Mouse (Mus musculus) hindbrain, postnatal 0 days (tissue): ENCODE measurements around the gene Tysnd1. TPM values are rescaled to one million over a fixed set of nuclear protein-coding genes. Genes with fewer than 3 reads are reported as not detected.

Experiments used
- ATAC-seq: fragments of 200-750 bp; cut with Nextera tagmentation; 2 replicates; pipeline ENCODE4 v1.8.0; 2017; ENCODE audit warnings: mild to moderate bottlenecking, moderate TSS enrichment, moderate library complexity
- DNase-seq: peaks from one replicate; pipeline ENCODE4 v3.0.0-alpha.2; 2015; ENCODE audit warnings: low spot score
- H3K27ac ChIP-seq: fragments of 300-500 bp; sonication (generic); 2 replicates; pipeline ENCODE4 v1.5.1; 2014; ENCODE audit warnings: mild to moderate bottlenecking
- H3K27me3 ChIP-seq: fragments of 300-500 bp; sonication (generic); 2 replicates; pipeline ENCODE4 v1.6.1; 2014; ENCODE audit warnings: low read length, mixed read lengths; ENCODE audit not compliant: insufficient read depth
- H3K36me3 ChIP-seq: fragments of 300-500 bp; sonication (generic); 2 replicates; pipeline ENCODE4 v1.6.1; 2014; ENCODE audit warnings: low read length, mixed read lengths; ENCODE audit not compliant: insufficient read depth
- H3K4me1 ChIP-seq: fragments of 300-500 bp; sonication (generic); 2 replicates; pipeline ENCODE4 v1.6.1; 2014; ENCODE audit warnings: antibody characterized with exemption, low read length, mixed read lengths; ENCODE audit not compliant: insufficient read depth
- H3K4me2 ChIP-seq: fragments of 300-500 bp; sonication (generic); 2 replicates; pipeline ENCODE4 v1.6.1; 2014; ENCODE audit warnings: low read depth, mild to moderate bottlenecking, low read length, moderate library complexity, mixed read lengths
- H3K4me3 ChIP-seq: fragments of 300-500 bp; sonication (generic); 2 replicates; pipeline ENCODE4 v1.5.1; 2014; ENCODE audit warnings: low read length
- H3K9ac ChIP-seq: fragments of 300-500 bp; sonication (generic); replicated peaks from 2 replicates; pipeline ENCODE4 v1.6.1; 2014; ENCODE audit warnings: mild to moderate bottlenecking, low read length, moderate library complexity, mixed read lengths
- H3K9me3 ChIP-seq: fragments of 300-500 bp; sonication (generic); 2 replicates; pipeline ENCODE4 v1.6.1; 2016; ENCODE audit warnings: low read length, mixed read lengths
- CTCF ChIP-seq: IDR thresholded peaks from 2 replicates; pipeline ENCODE4 v1.5.1; 2016; ENCODE audit warnings: antibody characterized with exemption, control low read depth, low read depth
- WGBS: fragments of 180-500 bp; shearing (Covaris S2); extraction: QIAGEN DNeasy Blood & Tissue Kit; methylation state at CpG from one replicate; pipeline ENCODE4 v1.1.7; 2014; 5-methylcytosine and 5-hydroxymethylcytosine counted together
- polyA plus RNA-seq: library from polyadenylated mRNA; unstranded; fragments of >200 nt; fragmentation: Nextera tagmentation; extraction: Ambion mirVana; gene quantifications from 2 replicates; pipeline ENCODE4 v1.2.1, GENCODE M21; 2015
- total RNA-seq: library from RNA; depleted of rRNA; stranded (reverse); fragments of >200 nt; gene quantifications from 2 replicates; pipeline ENCODE4 v1.2.3, GENCODE M21; 2014

The Tysnd1 gene
- total and polyA plus RNA-seq, 2 experiments from 2014 or later: 32.2 to 70.5 TPM

GRCm38 (mm10) chr10:61704663-61705062, 9.3 kb downstream of the Tysnd1 start:
- Histone ChIP-seq H3K9ac (no peak overlapping the region), H3K4me1 (no peaks in the 10 kb centered on the region), H3K9me3 (no peaks in the 10 kb centered on the region), H3K36me3 (peaks cover 15% of the 10 kb centered on the region; the same call in 1 of the 2 replicates), H3K27me3 (no peaks in the 10 kb centered on the region), H3K4me3 (no peak overlapping the region), H3K4me2 (no peak overlapping the region), H3K27ac (no peak overlapping the region)
- DNase-seq: no peak
- TF ChIP-seq CTCF: no peak
- 63% methylated on average over 4 of the region's 4 CpGs for WGBS
- no peak for ATAC-seq

- TF ChIP-seq CTCF: no peak
- Histone ChIP-seq H3K9me3 (no peaks in the 10 kb centered on the region), H3K36me3 (peaks cover 12% of the 10 kb centered on the region; the same call in 1 of the 2 replicates), H3K27me3 (no peaks in the 10 kb centered on the region), H3K4me1 (no peaks in the 10 kb centered on the region), H3K9ac (no peak overlapping the region), H3K27ac (no peak overlapping the region), H3K4me2 (no peak overlapping the region), H3K4me3 (no peak overlapping the region)
- ATAC-seq (no peak), DNase-seq (no peak)
- 72% methylated on average over 6 of the region's 6 CpGs for WGBS
These were observed 11.4 kb downstream of the Tysnd1 start for GRCm38 (mm10) chr10:61706412-61707375.

DNA sequence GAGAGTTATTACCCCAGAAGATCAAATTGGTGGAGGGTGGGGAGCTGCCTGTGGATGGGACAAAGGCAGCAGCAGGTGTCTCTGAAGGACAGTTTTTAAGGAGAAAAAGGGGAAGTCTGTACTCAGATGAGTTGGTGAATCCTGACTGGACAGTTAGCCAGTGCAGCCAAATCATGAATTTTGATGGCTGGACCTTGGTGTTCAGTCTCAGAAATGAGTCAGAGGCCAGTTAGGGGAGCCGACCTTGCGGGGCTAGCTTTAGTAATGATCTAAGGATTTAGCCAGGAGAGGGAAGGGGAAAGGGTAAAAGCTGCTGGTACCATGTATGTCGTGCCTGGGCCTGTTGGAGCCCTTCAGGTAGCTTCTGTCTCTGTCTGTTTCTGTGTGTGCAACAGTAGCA, 18.3 kb downstream of the Tysnd1 start:
- WGBS: 70% methylated on average over 3 of the region's 3 CpGs
- no peak for ATAC-seq
- H3K36me3 ChIP-seq: no peaks in the 10 kb centered on the region
- H3K4me2 ChIP-seq: no peak overlapping the region
- H3K9me3 ChIP-seq: no peaks in the 10 kb centered on the region
- no peak for DNase-seq
- H3K27me3 ChIP-seq: no peaks in the 10 kb centered on the region
- no peak overlapping the region for H3K4me3 ChIP-seq
- no peak overlapping the region for H3K27ac ChIP-seq
- H3K4me1 ChIP-seq: peaks cover 9% of the 10 kb centered on the region; the same call in 1 of the 2 replicates
- H3K9ac ChIP-seq: no peak overlapping the region
- TF ChIP-seq CTCF: no peak

- TF ChIP-seq CTCF: no peak
- DNase-seq (no peak), ATAC-seq (no peak)
- no peaks in the 10 kb centered on the region for H3K9me3 ChIP-seq
- no peak overlapping the region for H3K4me2 ChIP-seq
- no peak overlapping the region for H3K4me3 ChIP-seq
- H3K27ac ChIP-seq: no peak overlapping the region
- no peaks in the 10 kb centered on the region for H3K36me3 ChIP-seq
- peaks cover 9% of the 10 kb centered on the region; the same call in 1 of the 2 replicates for H3K4me1 ChIP-seq
- H3K27me3 ChIP-seq: no peaks in the 10 kb centered on the region
- no peak overlapping the region; the same call in 1 of the 2 replicates for H3K9ac ChIP-seq
- WGBS: 89% methylated on average over 4 of the region's 4 CpGs
These were observed 18.8 kb downstream of the Tysnd1 start for GRCm38 (mm10) chr10:61714146-61714545.

- Histone ChIP-seq H3K27ac (no peak within 1 kb of the TSS), H3K36me3 (no peaks in the 10 kb centered on the region), H3K4me1 (peaks cover 9% of the 10 kb centered on the region; the same call in 1 of the 2 replicates), H3K4me2 (peak within 1 kb of the TSS; percentile 92), H3K9me3 (no peaks in the 10 kb centered on the region), H3K9ac (peak within 1 kb of the TSS; percentile 55), H3K27me3 (no peaks in the 10 kb centered on the region), H3K4me3 (peak within 1 kb of the TSS; percentile 53)
- no peak for TF ChIP-seq CTCF
- DNase-seq (peak; percentile 60), ATAC-seq (peak; percentile 85)
- 13% methylated on average over 29 of the region's 36 CpGs for whole genome bisulfite sequencing
These were observed 19.6 kb downstream of the Tysnd1 start, which contains the start of gene Aifm2 for GRCm38 (mm10) chr10:61714771-61715461. Aifm2 (plus strand) TSS chr10:61715263.

DNA sequence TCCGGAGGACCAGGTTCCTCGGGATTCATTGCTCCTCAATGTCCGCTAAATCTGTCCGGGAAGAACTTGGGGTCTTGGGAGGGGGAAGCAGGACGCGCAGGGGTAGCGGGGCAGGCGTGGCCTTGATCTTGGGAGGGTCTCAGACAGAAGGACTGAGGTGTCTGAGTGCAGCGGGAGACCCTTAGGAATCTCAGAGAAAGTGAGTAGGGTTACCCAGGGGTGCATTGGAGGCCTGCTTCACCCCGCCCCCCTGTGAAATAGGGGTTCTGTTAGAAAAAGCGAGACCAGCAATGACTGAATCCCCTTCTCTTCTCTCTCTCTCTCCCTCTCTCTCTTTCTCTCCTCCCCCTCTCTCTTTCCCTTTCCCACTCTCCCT, 20.1 kb downstream of the Tysnd1 start:
- Histone ChIP-seq H3K4me2 (peak overlapping the region; percentile 92), H3K9me3 (no peaks in the 10 kb centered on the region), H3K4me3 (peak overlapping the region; percentile 53), H3K27ac (no peak overlapping the region), H3K27me3 (no peaks in the 10 kb centered on the region), H3K36me3 (no peaks in the 10 kb centered on the region), H3K9ac (peak overlapping the region; percentile 55), H3K4me1 (peaks cover 9% of the 10 kb centered on the region; the same call in 1 of the 2 replicates)
- no peak for TF ChIP-seq CTCF
- ATAC-seq: peak; percentile 55
- WGBS: under 1% methylated on average over 10 of the region's 11 CpGs
- no peak for DNase-seq
